Comparison of ENCODE assay signal across 11 mouse cellular contexts in genomic region chr2:124651146-124651545, GRCm38 (mm10).
DNase-seq lines count a peak whose midpoint lies in the region; ATAC-seq and TF ChIP-seq lines count a peak whose summit lies in the region.
"Had no signal": no experiment of that assay in that cellular context is flagged by ENCODE, and none has a peak within 500 bp of the region (broad histone marks: within the 10 kb centered on the region; RNA-seq: fewer than 3 reads in every experiment).

No protein-coding gene starts in this region.

- H3K9me3 ChIP-seq in hindbrain, postnatal 0 days (ENCODE audit: low read length): no peaks in the 10 kb centered on the region
- no peaks in the 10 kb centered on the region for H3K9me3 ChIP-seq in hindbrain, embryonic 12.5 days (replicated peaks)
- no peaks in the 10 kb centered on the region for H3K9me3 ChIP-seq in neural tube, embryonic 14.5 days (ENCODE audit: control insufficient read depth, low read length)
- no peaks in the 10 kb centered on the region for H3K9me3 ChIP-seq in midbrain, embryonic 11.5 days (ENCODE audit: control insufficient read depth, low read length)

- peak overlapping the region; percentile 27; the same call in 1 of the 2 replicates for H3K27ac ChIP-seq in hindbrain, postnatal 0 days
- H3K27ac ChIP-seq in hindbrain, embryonic 12.5 days: no peak overlapping the region
- H3K27ac ChIP-seq in neural tube, embryonic 14.5 days (ENCODE audit: low read depth, low read length): no peak overlapping the region
- H3K27ac ChIP-seq in midbrain, embryonic 11.5 days (ENCODE audit: low read depth, low read length): no peak overlapping the region

- no peak overlapping the region for H3K9ac ChIP-seq in hindbrain, postnatal 0 days (replicated peaks; ENCODE audit: low read length)
- H3K9ac ChIP-seq in hindbrain, embryonic 12.5 days: no peak overlapping the region
- no peak overlapping the region for H3K9ac ChIP-seq in neural tube, embryonic 14.5 days (replicated peaks; ENCODE audit: low read depth, low read length)
- H3K9ac ChIP-seq in midbrain, embryonic 11.5 days (ENCODE audit: low read length): no peak overlapping the region

- TF ChIP-seq CTCF in hindbrain, postnatal 0 days (IDR thresholded peaks at IDR 0.05; ENCODE audit: low read depth): no peak

- H3K4me1 ChIP-seq in hindbrain, postnatal 0 days (ENCODE audit: insufficient read depth, low read length): peaks cover 3% of the 10 kb centered on the region; the same call in 1 of the 2 replicates
- no peaks in the 10 kb centered on the region for H3K4me1 ChIP-seq in hindbrain, embryonic 12.5 days
- H3K4me1 ChIP-seq in neural tube, embryonic 14.5 days (ENCODE audit: control insufficient read depth, insufficient read depth, low read length): no peaks in the 10 kb centered on the region
- H3K4me1 ChIP-seq in midbrain, embryonic 11.5 days (ENCODE audit: control insufficient read depth, insufficient read depth, low read length): no peaks in the 10 kb centered on the region

- WGBS in hindbrain, postnatal 0 days: 53% methylated on average over 5 of the region's 5 CpGs
- 91% methylated on average over 5 of the region's 5 CpGs for WGBS in hindbrain, embryonic 12.5 days
- WGBS in neural tube, embryonic 14.5 days: 73% methylated on average over 5 of the region's 5 CpGs
- WGBS in midbrain, embryonic 11.5 days: 88% methylated on average over 5 of the region's 5 CpGs

- no peak overlapping the region for H3K4me2 ChIP-seq in hindbrain, postnatal 0 days (ENCODE audit: low read depth, low read length)
- no peak overlapping the region for H3K4me2 ChIP-seq in hindbrain, embryonic 12.5 days (replicated peaks)
- no peak overlapping the region for H3K4me2 ChIP-seq in neural tube, embryonic 14.5 days (ENCODE audit: low read depth, low read length)
- no peak overlapping the region for H3K4me2 ChIP-seq in midbrain, embryonic 11.5 days

- H3K36me3 ChIP-seq in hindbrain, postnatal 0 days (ENCODE audit: insufficient read depth, low read length): peaks cover 9% of the 10 kb centered on the region; the same call in 1 of the 2 replicates
- peaks cover 6% of the 10 kb centered on the region; the same call in 1 of the 2 replicates for H3K36me3 ChIP-seq in hindbrain, embryonic 12.5 days
- peaks cover 3% of the 10 kb centered on the region; the same call in 1 of the 2 replicates for H3K36me3 ChIP-seq in neural tube, embryonic 14.5 days (ENCODE audit: control insufficient read depth, insufficient read depth, low read length)
- H3K36me3 ChIP-seq in midbrain, embryonic 11.5 days (ENCODE audit: control insufficient read depth, insufficient read depth, low read length): no peaks in the 10 kb centered on the region

- intact Hi-C loops in heart, postnatal 10 days (cut with DNase I): loop anchor here (2.0 kb wide), 1 partner anchor 40 kb away; no protein-coding TSS in a partner anchor

- H3K27me3 ChIP-seq in hindbrain, postnatal 0 days (ENCODE audit: insufficient read depth, low read length): no peaks in the 10 kb centered on the region
- H3K27me3 ChIP-seq in hindbrain, embryonic 12.5 days: no peaks in the 10 kb centered on the region
- no peaks in the 10 kb centered on the region for H3K27me3 ChIP-seq in neural tube, embryonic 14.5 days (ENCODE audit: control insufficient read depth, insufficient read depth, low read length)
- H3K27me3 ChIP-seq in midbrain, embryonic 11.5 days (ENCODE audit: control insufficient read depth, insufficient read depth, low read length): no peaks in the 10 kb centered on the region

- peak; percentile 79 for DNase-seq in hindbrain, postnatal 0 days (ENCODE audit: low spot score)
- DNase-seq in neural tube, embryonic 10.5 days (ENCODE audit: extremely low spot score, low spot score): no peak
- DNase-seq in heart, postnatal 10 days: peak; percentile 49 to 56
- peak; percentile 34 for DNase-seq in skeletal muscle tissue, adult 2 months (ENCODE audit: low read depth, low spot score)
- no peak for DNase-seq in MN1 (ENCODE audit: low spot score)
- no peak for DNase-seq in midbrain, embryonic 11.5 days (ENCODE audit: low spot score, missing footprints)
- DNase-seq: adrenal gland, adult 2 months; cerebellum, adult 9-10 months had no signal

- H3K4me3 ChIP-seq in hindbrain, postnatal 0 days (ENCODE audit: low read length): no peak overlapping the region
- no peak overlapping the region for H3K4me3 ChIP-seq in hindbrain, embryonic 12.5 days
- H3K4me3 ChIP-seq in neural tube, embryonic 14.5 days (ENCODE audit: low read depth, low read length): no peak overlapping the region
- no peak overlapping the region for H3K4me3 ChIP-seq in midbrain, embryonic 11.5 days (ENCODE audit: low read depth, low read length)
- H3K4me3 ChIP-seq: erythroblast, embryonic 14.5 days had no signal

- peak; percentile 64; the same call in 1 of the 2 replicates for ATAC-seq in hindbrain, postnatal 0 days
- no peak for ATAC-seq in hindbrain, embryonic 12.5 days (ENCODE audit: low FRiP score)
- 0 out of 2 replicates have a peak, but pooled peaks have one; percentile 24 for ATAC-seq in neural tube, embryonic 14.5 days (ENCODE audit: low read depth)
- ATAC-seq in midbrain, embryonic 11.5 days (ENCODE audit: low FRiP score): no peak

Comparison
In these comparisons a context has a peak if more than half of its experiments do, and no peak if none do; other contexts are left out.
1. ATAC-seq: peak in hindbrain, postnatal 0 days (single experiment) and neural tube, embryonic 14.5 days (single experiment); none in hindbrain, embryonic 12.5 days (single experiment) and midbrain, embryonic 11.5 days (single experiment).
2. DNase-seq: peak in hindbrain, postnatal 0 days (single experiment), heart, postnatal 10 days (2 of 2) and skeletal muscle tissue, adult 2 months (single experiment); none in neural tube, embryonic 10.5 days (single experiment), MN1 (single experiment) and midbrain, embryonic 11.5 days (single experiment).